Mouse (Mus musculus) testis, adult 2 months (tissue): ENCODE data around the gene Nudt2. TPM values are rescaled to one million over a fixed set of nuclear protein-coding genes. Genes with fewer than 3 reads are reported as not detected.

Experiments
- H3K27ac ChIP-seq: fragments of 200-500 bp; 2 replicates; pipeline ENCODE4 v1.5.1; 2012; ENCODE audit warnings: low read depth, low read length; ENCODE audit not compliant: control insufficient read depth, insufficient read depth
- H3K27me3 ChIP-seq: fragments of 200-500 bp; 2 replicates; pipeline ENCODE4 v1.6.1; 2012; ENCODE audit warnings: mild to moderate bottlenecking, low read length, moderate library complexity; ENCODE audit not compliant: control insufficient read depth, insufficient read depth
- H3K36me3 ChIP-seq: fragments of 200-500 bp; 2 replicates; pipeline ENCODE4 v1.6.1; 2012; ENCODE audit warnings: mild to moderate bottlenecking, low read length; ENCODE audit not compliant: control insufficient read depth, insufficient read depth
- H3K4me1 ChIP-seq: fragments of 200-500 bp; 2 replicates; pipeline ENCODE4 v1.6.1; 2012; ENCODE audit warnings: low read length; ENCODE audit not compliant: control insufficient read depth, insufficient read depth
- H3K4me3 ChIP-seq: fragments of 200-500 bp; 2 replicates; pipeline ENCODE4 v1.5.1; 2012; ENCODE audit warnings: low read depth, mild to moderate bottlenecking, low read length, moderate library complexity, mixed read lengths; ENCODE audit not compliant: control insufficient read depth
- CTCF ChIP-seq: fragments of 200-500 bp; IDR thresholded peaks from 2 replicates; pipeline ENCODE4 v1.5.1; 2012; ENCODE audit warnings: low read depth, mild to moderate bottlenecking, inconsistent platforms, low read length, moderate library complexity; ENCODE audit not compliant: control insufficient read depth, insufficient read depth, insufficient replicate concordance
- POLR2A ChIP-seq: fragments of 200-500 bp; IDR thresholded peaks from 2 replicates; pipeline ENCODE4 v1.6.1; 2012; ENCODE audit warnings: low read depth, mild to moderate bottlenecking, inconsistent platforms, low read length, moderate library complexity; ENCODE audit not compliant: control insufficient read depth
- polyA plus RNA-seq: library from polyadenylated mRNA; depleted of rRNA; stranded (reverse); fragments of >200 nt; gene quantifications from 2 replicates; pipeline ENCODE4 v1.2.3, GENCODE M21; 2012

Gene Nudt2
- polyA plus RNA-seq, 1 experiment: 12.6 TPM

DNA sequence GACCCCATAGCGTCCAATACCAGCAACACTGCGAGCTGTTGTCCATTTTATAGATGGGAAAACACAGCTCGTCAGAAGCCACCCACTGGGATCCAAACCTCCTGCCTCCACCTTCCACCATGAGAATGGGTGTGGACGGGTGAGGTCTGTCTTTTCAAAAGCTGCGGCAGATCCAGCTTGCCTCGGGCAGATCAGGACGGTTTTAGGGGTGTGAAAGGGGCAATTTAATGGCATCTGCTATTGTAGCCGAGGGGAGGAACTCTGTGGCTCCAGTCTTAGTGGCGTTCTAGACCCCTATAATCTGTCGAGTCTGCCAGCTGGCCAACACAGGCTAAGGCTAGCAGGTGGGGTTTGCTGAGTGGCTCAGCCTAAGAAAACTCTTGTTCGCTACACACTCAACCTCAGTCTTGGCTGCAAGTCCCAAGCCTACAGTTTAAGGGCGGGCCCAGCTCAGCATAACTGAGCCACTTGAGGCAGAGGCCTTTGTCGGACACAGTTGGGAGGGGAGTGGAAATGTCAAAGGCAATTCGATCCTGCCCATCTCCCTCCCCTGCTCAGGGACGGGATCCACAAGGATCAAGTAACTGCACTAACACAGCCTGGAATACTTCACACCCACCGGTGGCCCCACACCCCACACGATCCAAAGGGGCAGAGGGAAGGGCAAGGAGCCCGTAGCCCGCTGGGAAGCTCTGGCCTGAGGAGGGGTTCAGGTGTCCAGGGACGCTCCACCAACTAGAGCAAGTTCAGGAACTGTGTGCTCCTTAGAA is 37.4 kb downstream of the Nudt2 start:
- Histone ChIP-seq H3K27ac (no peak overlapping the region), H3K36me3 (no peaks in the 10 kb centered on the region), H3K27me3 (no peaks in the 10 kb centered on the region), H3K4me1 (peaks cover 58% of the 10 kb centered on the region), H3K4me3 (peak overlapping the region; percentile 63)
- no peak for TF ChIP-seq CTCF
- no peak for TF ChIP-seq POLR2A

DNA sequence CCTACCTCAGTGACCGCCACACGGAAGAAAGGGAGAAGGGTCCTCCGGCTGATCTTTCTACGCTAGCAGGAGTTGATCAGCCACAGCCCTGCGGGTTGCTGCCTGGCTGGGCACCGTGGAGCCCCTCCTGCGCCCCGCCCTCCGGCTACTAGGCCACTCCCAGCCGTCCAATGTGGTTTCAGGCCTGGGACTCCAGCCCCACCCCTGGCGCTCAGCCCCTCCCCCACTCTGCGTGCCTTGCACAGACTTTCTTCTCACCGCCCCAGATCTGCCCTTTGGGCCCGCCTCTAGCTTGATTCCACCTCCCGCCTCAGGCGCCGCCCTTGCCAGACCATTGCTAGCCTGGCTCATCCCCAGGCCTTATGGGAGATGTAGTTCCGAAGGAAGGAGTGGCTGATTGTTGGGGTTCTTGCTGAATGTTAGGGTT is 38.0 kb downstream of the Nudt2 start, which contains the start of gene AI464131:
Gene AI464131, minus strand, starts transcription at position 91 of the 427 bp plus-strand sequence.
- H3K4me3 ChIP-seq: peak within 1 kb of the TSS; percentile 63
- H3K27ac ChIP-seq: no peak within 1 kb of the TSS
- TF ChIP-seq CTCF (no peak), POLR2A (no peak)
- no peaks in the 10 kb centered on the region for H3K36me3 ChIP-seq
- H3K4me1 ChIP-seq: peaks cover 57% of the 10 kb centered on the region
- no peaks in the 10 kb centered on the region for H3K27me3 ChIP-seq

DNA sequence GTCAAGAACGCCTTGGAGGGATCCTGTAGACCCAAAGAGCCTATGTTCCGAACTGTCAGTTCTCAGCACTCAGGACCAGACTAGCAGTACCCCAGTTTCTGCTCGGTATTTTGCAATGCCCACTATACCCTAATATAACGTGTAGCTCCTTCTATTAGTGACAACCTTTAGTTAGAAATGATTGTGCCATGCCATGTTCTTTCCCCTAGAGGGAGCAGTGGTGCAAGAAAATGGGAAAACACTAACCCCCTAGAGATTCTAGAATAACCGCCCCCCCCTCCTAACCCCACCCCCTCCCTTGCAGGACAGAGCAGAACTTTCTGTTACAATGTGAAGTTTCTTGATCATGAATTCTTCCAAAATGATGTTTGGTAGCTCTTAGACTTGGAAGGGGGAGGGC is 39.4 kb downstream of the Nudt2 start:
- TF ChIP-seq CTCF (no peak), POLR2A (no peak)
- Histone ChIP-seq H3K4me3 (no peak overlapping the region), H3K27ac (no peak overlapping the region), H3K27me3 (no peaks in the 10 kb centered on the region), H3K4me1 (peaks cover 51% of the 10 kb centered on the region), H3K36me3 (no peaks in the 10 kb centered on the region)

DNA sequence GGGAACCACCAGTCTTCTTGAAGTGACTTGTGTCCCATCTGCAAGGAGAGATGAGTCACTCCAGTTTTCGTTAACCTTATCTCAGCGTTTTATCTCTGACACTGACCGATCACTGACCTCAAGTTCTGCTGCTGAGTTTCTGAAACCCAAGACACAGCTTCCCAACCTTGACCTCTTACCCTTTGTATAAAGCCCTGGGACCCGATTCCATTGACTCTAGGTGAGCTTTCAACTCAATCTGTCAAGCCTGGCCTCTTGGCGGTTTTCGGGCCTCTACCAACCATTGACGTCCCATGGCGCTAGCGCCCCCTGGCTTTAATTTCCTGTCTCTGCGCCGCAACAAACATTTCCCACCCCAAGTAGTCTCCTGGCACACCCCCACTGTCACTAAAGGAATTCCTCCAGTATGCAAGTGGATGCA is 40.2 kb downstream of the Nudt2 start:
- peak; percentile 36; the same call in 1 of the 2 replicates for TF ChIP-seq CTCF
- TF ChIP-seq POLR2A: no peak
- Histone ChIP-seq H3K4me3 (peak overlapping the region; percentile 91), H3K36me3 (no peaks in the 10 kb centered on the region), H3K27me3 (no peaks in the 10 kb centered on the region), H3K27ac (no peak overlapping the region), H3K4me1 (peaks cover 44% of the 10 kb centered on the region)

DNA sequence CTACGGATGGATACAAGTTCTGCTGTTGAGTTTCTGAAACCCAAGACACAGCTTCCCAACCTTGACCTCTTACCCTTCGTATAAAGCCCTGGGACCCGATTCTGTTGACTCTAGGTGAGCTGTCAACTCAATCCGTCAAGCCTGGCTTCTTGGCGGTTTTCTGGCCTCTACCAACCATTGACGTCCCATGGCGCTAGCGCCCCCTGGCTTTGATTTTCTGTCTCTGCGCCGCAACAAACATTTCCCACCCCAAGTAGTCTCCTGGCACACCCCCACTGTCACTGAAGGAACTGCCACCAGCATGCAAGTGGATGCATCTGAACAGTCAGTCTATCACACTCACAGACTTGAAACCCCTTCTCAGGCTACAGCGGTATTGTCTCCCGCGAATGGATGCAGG is 41.2 kb downstream of the Nudt2 start:
- H3K4me3 ChIP-seq: peak overlapping the region; percentile 91
- H3K27me3 ChIP-seq: no peaks in the 10 kb centered on the region
- H3K27ac ChIP-seq: no peak overlapping the region
- H3K36me3 ChIP-seq: no peaks in the 10 kb centered on the region
- H3K4me1 ChIP-seq: peaks cover 44% of the 10 kb centered on the region
- TF ChIP-seq CTCF: peak; percentile 59
- no peak for TF ChIP-seq POLR2A

DNA sequence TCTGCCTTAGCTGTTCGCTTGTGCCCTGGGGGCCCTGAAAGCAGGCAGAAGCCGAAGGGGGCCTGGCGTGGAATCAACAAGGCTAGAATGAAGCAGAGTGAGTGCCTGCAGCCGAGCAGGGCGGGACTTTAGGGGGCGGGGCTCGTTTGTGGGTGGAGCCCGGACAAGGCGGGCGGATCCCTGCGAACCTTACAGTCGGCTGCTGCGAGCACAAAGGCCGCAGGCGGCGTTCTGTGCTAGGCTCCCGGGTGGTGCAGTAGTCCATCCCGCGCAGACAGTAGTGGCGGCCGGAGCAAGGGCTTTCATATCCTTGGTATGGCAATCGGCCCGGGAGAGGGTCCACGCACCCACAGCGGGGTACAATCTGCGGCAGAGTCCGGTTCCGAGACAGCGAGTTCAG is 42.0 kb downstream of the Nudt2 start:
- Histone ChIP-seq H3K4me1 (peaks cover 44% of the 10 kb centered on the region), H3K27me3 (no peaks in the 10 kb centered on the region), H3K27ac (peak overlapping the region; percentile 52; the same call in 1 of the 2 replicates), H3K36me3 (no peaks in the 10 kb centered on the region), H3K4me3 (peak overlapping the region; percentile 91)
- TF ChIP-seq CTCF (no peak), POLR2A (peak; percentile 63; the same call in 1 of the 2 replicates)

DNA sequence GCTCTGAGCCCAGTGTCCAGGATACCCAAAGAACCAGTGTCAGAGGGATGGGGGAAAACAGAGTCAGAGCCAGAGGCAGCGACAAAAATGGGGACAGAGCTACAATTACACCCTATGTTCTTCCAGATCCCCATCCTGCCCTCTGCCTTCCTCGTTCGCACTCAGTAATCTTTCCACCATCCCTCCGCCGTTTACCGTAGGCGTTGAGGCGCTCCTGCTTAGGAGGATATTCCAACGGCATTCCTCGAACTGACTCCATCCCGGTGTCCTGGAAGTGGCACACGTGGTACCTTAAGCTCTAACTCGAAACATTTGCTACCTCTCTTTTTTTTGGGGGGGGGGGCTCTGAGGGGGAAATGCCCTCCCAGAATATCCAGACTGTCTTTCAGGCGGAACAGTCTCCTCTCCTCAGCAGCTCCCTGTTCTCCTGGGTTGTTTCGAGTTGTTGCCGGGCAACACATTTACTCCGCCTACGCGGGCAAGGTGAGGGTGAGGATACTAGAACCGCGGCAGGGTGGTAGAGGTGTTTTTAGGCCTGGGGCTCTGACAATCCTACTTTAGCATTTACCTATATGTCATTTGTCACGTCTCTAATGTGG is 42.5 kb downstream of the Nudt2 start:
- Histone ChIP-seq H3K27me3 (no peaks in the 10 kb centered on the region), H3K36me3 (no peaks in the 10 kb centered on the region), H3K27ac (peak overlapping the region; percentile 52; the same call in 1 of the 2 replicates), H3K4me3 (peak overlapping the region; percentile 91), H3K4me1 (peaks cover 39% of the 10 kb centered on the region)
- TF ChIP-seq CTCF (no peak), POLR2A (peak; percentile 19; the same call in 1 of the 2 replicates)
